Mouse (Mus musculus) neutrophil, adult 65 days (primary cell): ENCODE measurements around the gene Ubr1. TPM values are rescaled to one million over a fixed set of nuclear protein-coding genes. Genes with fewer than 3 reads are reported as not detected.

Experiments used
- total RNA-seq: library from RNA; stranded (reverse); gene quantifications from 2 replicates; pipeline ENCODE4 v1.2.4, GENCODE M21; 2023

The Ubr1 gene
- 26.6 and 38.8 TPM in 2 replicates for total RNA-seq

GRCm38 (mm10) chr2:120970559-120971080, at the start of gene Ubr1:
Gene Ubr1, minus strand, starts transcription at chr2:120970715.

GRCm38 (mm10) chr2:121007925-121008663, 37.6 kb upstream of the Ubr1 start, which contains the start of gene Ccndbp1:
Gene Ccndbp1, plus strand, starts transcription at chr2:121008403.

GRCm38 (mm10) chr2:120976990-120977925, 6.7 kb upstream of the Ubr1 start, which contains the start of gene Tmem62:
Gene Tmem62, plus strand, starts transcription at chr2:120977017.

GRCm38 (mm10) chr2:120850424-120851082, 120.0 kb downstream of the Ubr1 start, which contains the start of gene Ttbk2:
Gene Ttbk2, minus strand, starts transcription at chr2:120850604.

GRCm38 (mm10) chr2:120849449-120850423, 120.8 kb downstream of the Ubr1 start, which contains the start of gene Cdan1:
Gene Cdan1, minus strand, starts transcription at chr2:120850128.

Other genes starting within 250 kb of the Ubr1 start
- 14.9 and 23.1 TPM in 2 replicates for gene Cdan1, start 120.6 kb downstream of the Ubr1 start, total RNA-seq
- gene Ttbk2, start 120.1 kb downstream of the Ubr1 start, total RNA-seq, result 4.1 and 7.5 TPM in 2 replicates
- gene Tmem62, start 6.3 kb upstream of the Ubr1 start, total RNA-seq, result 8.8 and 10.1 TPM in 2 replicates
- gene Ccndbp1, start 37.7 kb upstream of the Ubr1 start, total RNA-seq, result 70.8 and 83.1 TPM in 2 replicates
- 0.28 and 1.7 TPM in 2 replicates for gene Epb42, start 66.4 kb upstream of the Ubr1 start, total RNA-seq
- not detected in 2 replicates for gene Tgm5, start 115.1 kb upstream of the Ubr1 start, total RNA-seq
- not detected in 2 replicates for gene Tgm7, start 139.1 kb upstream of the Ubr1 start, total RNA-seq
- gene Adal, start 169.7 kb upstream of the Ubr1 start, total RNA-seq, result 2.3 and 2.4 TPM in 2 replicates
- 4.1 and 7.0 TPM in 2 replicates for gene Lcmt2, start 169.9 kb upstream of the Ubr1 start, total RNA-seq
- 29.3 and 37.9 TPM in 2 replicates for gene Tubgcp4, start 199.9 kb upstream of the Ubr1 start, total RNA-seq
- gene Zscan29, start 200.4 kb upstream of the Ubr1 start, total RNA-seq, result 43.5 and 43.8 TPM in 2 replicates